Mouse (Mus musculus): ENCODE measurements around the gene Prss35.

DNA sequence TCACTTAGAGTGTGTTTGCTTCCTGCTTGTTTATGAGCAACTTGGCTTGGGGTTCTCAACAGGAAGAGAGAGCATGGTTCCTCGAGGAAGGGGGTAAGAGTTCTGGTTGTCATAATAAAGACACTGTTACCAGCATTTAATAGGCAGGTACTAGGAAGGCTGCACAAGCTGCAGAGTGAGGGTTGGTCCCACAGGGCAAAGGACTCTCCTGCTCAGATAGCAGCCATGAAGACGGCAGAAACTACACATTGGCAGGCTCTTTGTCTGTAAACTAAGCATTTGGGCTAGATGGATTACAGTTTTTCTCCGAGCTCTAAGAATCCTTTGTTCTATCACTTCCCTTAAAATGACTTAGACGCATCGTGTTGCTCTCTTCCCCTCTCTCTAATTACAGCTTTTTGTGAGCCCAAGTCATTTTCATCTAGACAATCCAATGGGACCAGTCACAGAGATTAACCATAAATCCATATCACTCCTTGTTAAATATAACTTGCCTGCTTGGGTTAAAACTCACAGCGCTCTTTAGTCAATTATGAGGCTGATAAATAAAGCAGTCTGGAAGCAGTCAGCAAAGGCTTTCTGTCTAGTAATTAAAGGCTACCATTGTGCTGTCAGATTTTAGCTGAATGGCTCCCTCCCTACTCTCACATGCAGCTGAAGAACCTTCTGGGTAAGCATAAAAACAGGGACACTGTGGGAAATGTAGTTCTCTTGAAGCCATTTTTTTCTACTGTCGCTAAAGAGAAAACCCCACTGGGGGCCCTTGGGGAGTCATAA, 17.7 kb upstream of the Prss35 start:
- no peak for TF ChIP-seq CTCF (IDR thresholded peaks at IDR 0.05; ENCODE audit: extremely low read depth, insufficient read depth, low read length)
- no peak for TF ChIP-seq POLR2A (IDR thresholded peaks at IDR 0.05; ENCODE audit: extremely low read depth, insufficient read depth, low read length)
